Mouse (Mus musculus): ENCODE data around the gene Osgin1.

DNA sequence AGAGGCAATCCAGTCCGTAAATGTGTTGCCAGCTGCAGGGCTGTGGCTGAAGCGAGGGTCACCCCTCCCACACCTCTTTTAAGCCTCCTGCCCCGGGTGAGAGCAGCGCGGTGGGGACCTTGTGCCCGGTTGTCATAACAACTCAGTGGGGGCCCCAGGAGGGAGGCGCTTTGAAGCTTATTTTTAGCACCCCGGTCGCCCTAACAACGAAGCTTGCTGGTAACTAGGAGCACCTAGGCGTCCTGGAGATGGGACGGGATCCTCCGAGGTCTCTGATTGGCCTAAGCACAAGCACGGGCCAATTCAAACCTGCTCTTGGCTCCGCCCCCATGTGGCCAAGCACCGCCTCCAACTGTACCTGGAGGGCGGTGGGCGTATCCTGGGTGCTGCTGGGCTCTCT lies 32.2 kb downstream of the Osgin1 start:
- no peak for TF ChIP-seq POLR2A (IDR thresholded peaks at IDR 0.05; ENCODE audit: low read depth, low read length)
- TF ChIP-seq CTCF (conservative IDR thresholded peaks at IDR 0.05; ENCODE audit: insufficient read depth, insufficient read length, low read depth, low read length), result no peak
